Mouse (Mus musculus) thymus, adult 2 months (tissue): Measurements from ENCODE around the gene Tmem8.

Source experiments
- CTCF ChIP-seq: fragments of 200-500 bp; IDR thresholded peaks from 2 replicates; pipeline ENCODE4 v1.5.1; 2012; ENCODE audit warnings: mild to moderate bottlenecking, control low read depth, low read length, moderate library complexity, borderline replicate concordance; ENCODE audit not compliant: control insufficient read depth, poor library complexity, insufficient read depth; ENCODE audit errors: extremely low read depth
- POLR2A ChIP-seq: fragments of 200-500 bp; IDR thresholded peaks from 2 replicates; pipeline ENCODE4 v1.6.1; 2012; ENCODE audit warnings: mild to moderate bottlenecking, low read length, control low read depth, moderate library complexity; ENCODE audit not compliant: control insufficient read depth, poor library complexity, insufficient read depth; ENCODE audit errors: extremely low read depth

DNA sequence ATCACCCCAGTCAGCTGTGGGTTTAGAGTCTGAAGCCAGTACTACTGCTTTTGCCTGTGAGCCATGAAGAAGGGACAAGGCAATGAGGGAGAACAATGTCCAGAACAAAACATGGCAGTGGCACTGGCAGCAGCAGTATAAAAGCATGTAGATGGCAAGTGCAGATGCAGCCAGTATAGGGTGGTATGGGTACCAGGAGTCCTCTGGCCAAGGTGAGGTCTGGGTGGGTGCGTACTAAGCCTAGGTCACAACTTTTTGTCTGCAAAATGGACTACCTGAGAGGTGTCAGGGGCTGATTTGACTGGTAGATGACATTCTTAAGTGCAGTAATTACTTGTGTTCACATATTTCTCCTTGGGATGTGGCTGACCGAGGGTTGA is 24.6 kb downstream of the Tmem8 start:
- TF ChIP-seq CTCF (no peak), POLR2A (no peak)
